Mouse (Mus musculus) embryonic fibroblast, embryonic 13.5 days (primary cell): ENCODE data around the gene Pitx2.

ENCODE experiments used
- CTCF ChIP-seq: IDR thresholded peaks from 2 replicates; pipeline ENCODE4 v1.5.1; 2011; ENCODE audit warnings: mild to moderate bottlenecking, control low read depth, low read length, moderate library complexity, borderline replicate concordance; ENCODE audit not compliant: insufficient read depth
- POLR2A ChIP-seq: IDR thresholded peaks from 2 replicates; pipeline ENCODE4 v1.6.1; 2011; ENCODE audit warnings: low read depth, mild to moderate bottlenecking, control low read depth, low read length, moderate library complexity

GRCm38 (mm10) chr3:129214666-129215161 lies 15.0 kb downstream of the Pitx2 start:
- no peak for TF ChIP-seq CTCF
- TF ChIP-seq POLR2A: no peak
